Mouse (Mus musculus) thymus, adult 18-20 months (tissue): ENCODE results near the gene Arhgef3.

Source experiments
- DNase-seq, 2 experiments: peaks; one replicate each; pipeline ENCODE4 v3.0.0; 2022; ENCODE audit warnings: mixed read lengths in 2 of 2

Arhgef3 gene

DNA sequence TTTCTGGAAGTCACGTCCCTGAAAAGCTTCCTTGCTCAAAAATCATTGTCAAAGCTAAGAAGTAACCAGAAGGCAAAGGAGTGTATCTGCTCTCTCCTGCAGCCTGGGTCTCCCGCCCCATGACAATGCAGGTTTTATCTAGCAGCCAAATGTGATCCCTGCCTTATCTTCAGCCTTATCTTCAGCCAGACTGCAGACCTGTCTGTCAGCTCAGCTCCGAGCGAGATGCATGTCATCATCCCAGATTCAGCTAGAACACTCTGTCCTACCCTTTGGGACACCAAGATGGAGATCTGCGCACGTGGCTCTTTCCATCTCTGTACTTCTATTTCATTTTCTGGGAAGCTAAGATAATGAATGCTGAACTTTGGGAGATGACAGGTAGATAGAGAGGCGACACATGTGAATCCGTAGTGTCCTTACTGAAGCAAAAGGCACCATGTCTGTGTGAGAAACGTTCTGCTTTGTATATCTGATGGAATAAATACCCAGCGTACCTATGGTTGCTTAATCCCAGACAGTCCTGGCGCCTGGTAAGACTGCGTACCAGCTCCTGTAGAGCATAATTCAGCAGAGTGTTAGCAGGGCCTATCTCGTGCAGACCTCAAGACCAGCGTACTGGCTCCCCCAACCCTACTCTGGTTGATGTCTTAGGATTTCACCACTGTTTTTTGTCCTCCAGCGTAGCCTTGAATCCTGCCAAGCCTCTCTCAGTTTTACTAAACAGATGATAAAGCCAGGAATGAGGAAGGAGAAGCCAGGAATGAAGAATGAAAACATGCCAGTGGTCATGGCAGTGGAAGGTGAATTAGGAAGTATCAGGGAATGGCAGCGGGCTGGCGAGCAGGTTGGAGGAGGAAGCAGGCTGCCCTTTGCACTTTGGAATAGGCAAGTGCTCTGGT is 235.4 kb downstream of the Arhgef3 start:
- DNase-seq: no peak

DNA sequence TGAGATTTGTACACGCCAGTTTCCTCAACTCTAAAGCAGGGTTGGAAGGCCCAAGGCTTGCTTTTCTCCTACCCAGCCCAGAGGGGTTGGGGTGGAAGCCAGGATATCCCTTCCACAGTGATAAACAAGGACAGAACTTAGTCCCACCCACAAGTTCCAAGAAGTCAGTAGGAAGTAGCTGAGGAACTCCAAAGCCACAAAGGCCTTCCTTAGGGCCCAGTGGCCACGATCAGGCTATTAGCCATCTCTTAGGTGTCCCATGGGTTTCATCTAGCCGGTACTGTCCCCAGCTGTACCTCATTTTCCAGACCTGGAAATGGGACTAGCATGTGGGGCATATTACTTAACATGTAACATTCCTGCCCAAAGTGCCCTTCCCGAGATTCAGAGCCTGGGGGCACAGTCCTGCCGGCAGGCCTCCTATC is 236.4 kb downstream of the Arhgef3 start:
- no peak for DNase-seq

DNA sequence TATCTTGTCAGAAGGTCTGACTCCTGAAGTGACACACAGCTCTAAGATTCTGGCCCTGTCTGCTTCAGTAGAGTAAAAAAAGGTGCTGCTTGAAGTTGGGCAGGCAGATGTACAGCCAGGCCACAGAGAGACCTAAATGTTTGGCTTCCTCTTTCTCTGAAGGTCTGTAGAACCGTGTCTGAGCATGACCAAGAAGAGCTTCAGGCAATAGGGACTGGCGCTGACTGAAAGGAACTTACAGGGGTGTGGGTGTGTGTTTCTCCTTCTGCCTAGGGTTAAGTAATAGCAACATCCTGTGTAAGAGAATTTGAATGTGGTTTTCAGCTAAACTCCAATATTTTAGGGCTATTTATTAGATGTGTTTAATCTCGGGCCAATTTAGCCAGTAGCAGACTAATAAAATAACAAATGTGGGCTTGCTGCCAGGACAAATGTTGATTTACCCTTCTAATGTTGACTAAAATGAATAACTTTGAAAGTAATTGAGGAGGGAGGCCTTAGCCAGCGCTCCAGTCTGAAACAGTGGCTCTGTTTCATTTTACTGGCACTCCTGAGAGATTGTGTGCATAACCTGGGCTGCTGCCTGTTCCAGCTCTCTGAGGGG is 236.9 kb downstream of the Arhgef3 start:
- peak in 1 of 2 experiments; percentile 42 for DNase-seq

DNA sequence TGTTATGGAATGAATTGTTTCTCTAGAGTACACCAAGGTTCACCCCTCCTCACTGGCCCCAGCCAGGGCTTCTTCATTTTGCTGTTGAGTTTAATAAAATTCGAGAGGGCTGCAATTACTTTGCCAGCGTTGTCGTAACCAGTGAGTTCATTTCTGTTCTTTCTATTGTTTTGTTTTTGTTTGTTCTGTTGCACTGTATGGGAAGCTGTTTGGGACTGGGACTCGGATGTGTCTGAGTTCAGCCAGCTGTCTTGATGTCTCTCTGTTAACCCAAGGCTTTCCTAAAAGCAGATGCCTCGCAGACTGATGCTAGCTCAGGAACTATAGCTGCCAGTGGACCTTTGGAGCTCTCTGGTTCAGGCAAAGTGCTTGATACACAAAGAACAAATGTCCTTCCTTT is 237.8 kb downstream of the Arhgef3 start:
- no peak for DNase-seq

DNA sequence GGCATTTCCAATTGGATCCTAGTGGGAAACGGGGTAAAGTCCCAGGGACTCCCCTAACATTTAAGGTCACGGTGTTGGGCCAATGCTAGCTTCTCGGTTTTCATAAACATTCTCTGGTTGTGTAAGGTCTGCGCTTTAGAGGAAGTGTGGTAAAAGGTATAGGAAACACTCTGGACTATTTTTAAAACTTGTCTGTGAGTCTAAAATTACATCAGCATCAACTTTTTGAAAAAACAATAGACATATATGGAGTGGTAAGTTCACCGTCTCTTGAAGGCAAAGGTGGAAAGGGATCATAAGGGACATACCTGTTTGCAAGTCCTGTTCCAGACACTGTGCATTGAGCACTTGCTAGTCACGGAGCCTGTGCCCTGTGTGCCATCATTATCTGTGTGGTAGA is 240.5 kb downstream of the Arhgef3 start:
- no peak for DNase-seq

DNA sequence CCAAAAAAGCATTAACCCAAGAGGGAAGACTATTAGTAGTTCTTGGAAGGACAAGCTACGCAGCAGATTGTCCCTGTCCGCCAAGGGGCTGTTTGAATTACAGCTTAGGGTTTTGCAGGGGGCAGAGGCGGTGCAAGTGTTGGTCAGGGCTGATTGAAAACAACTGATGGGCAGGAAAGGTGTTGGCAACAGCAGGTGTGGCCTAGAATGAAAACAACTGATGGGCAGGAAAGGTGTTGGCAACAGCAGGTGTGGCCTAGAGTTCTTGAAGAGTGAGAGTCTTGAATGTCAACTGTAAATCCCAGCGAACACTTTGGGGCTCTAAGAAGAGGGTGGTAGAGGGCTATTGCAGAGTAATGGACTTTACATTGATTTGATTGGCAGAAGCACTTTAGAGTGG is 241.2 kb downstream of the Arhgef3 start:
- DNase-seq: no peak

DNA sequence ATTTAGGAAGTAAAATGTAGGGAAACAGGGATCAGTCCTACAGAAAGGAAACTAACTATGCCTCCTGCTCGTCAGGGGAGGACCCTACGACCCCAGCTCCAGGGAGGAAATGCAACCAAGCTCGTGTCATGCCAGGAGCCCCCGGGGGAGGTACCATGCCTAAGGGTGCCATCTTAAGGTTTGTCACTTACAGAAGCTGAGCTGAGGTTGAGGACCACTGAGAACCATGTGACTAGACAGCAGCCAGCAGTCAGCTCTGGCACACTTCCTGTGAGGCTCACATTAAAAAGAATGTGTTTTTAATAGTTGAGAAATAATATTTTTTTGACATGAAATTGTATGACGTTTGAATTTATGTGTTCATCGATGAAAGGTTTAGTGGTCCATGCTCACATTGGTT is 242.4 kb downstream of the Arhgef3 start:
- no peak for DNase-seq

DNA sequence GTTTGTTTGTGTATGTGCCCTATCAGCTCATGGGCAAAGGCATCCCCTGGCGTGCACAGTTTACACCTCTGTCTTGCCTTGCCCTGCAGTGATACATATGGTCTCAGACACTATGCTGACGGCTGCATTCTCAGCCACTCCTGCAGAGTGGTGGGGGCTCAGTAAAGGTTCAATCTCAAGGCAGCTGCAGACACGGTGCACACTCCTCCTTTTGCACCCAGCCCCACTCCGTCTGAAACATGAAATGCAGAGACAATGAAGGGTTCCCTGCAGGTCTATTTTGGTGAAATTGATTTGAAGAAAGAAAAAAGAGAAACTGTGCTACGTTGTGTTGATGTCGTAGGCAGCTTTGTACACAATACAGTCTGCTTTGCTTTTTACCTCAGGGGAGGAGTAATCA is 243.5 kb downstream of the Arhgef3 start:
- no peak for DNase-seq

DNA sequence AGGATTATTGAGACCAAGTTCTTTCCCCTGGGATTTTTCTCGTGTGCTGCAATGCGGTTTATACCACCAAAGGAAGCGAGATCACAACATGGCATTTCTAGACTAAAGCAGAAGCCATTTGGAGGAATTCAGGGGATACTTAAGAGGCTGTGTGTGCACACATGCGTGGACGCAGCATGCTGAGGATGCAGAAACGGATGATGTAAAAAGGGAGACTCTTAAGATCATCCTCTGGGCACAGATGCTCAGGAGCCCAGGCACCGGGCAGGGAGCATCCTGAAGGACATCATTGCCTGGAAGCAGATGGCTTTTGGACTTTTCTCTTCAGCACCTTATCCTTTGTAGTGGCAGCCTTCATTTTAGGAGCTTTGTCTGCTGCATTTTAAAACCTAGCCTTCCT is 246.2 kb downstream of the Arhgef3 start:
- no peak for DNase-seq

DNA sequence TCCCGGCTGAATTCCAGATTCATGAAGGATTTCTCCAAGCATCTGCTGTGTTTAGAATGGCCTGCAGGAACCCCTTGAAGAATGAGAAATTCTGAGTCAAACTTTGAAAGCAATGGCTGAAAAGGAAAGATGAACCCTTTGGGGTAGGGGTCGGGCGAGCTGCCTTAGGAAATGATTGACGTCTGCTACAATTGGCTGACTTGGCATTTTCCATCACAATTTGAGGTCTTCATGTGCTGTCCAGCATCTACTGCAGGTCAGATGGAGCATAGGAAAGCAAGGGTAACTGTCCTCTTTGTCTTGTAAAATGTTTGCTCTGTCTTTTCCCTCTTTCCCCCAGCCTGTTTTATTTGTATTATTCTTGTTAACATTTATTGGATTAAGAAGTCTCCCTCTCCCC is 246.8 kb downstream of the Arhgef3 start:
- no peak for DNase-seq

DNA sequence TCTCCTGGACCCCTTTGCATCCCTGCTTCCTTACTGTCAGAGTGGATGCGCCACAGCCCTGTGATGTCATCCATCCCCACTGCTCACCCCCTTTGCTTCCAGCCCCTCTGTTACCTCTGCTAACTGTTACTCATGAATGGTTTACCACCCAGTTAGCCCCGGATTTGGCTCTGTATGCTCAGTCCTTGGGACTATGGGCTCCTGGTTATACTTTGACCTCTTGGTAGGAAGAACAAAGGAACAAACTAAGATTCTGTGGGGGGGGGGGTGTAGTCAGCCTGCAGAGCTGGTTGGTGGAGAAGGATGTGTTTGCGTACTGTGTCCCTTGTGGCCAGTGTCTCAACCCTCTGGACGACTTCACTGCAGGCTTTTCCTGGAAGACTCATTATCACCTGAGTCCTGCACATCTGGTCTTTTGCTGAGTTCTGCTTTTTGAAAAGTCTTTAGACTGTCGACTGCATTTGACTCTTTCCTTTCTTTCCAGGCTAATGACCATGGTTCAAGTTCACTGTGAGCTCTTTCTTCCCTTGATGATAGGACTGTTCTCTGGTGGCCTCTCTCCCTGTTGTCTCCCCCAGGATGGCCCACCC is 250.1 kb downstream of the Arhgef3 start:
- DNase-seq: no peak

DNA sequence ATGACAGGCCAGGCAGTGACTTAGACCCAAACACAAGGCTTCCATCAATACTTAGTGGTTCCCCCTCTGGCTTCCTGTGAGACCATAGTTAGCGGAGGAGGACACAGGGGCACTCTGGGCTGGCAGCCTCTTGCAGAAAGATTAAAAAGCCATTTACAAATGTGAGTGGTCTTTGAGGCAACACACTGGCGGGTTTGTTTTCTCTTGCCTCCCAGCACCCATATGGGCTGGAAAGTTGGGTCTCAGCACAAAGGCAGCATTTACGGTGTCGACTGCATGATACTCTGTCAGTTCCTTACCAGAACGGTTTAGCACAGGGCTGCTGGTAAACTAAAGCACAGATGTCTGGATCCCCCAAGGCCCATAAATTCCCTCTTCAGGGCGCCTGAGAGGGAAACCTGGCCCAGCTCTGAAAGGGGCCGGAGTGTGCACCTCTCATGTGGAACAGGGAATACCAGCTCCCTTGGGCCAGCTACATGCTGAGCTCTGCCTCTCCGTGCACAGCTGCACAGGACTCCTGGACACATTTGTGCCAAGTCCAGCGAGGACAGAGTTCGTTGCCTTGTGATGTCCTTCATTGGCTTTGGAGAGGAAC is 252.5 kb downstream of the Arhgef3 start:
- DNase-seq: no peak

DNA sequence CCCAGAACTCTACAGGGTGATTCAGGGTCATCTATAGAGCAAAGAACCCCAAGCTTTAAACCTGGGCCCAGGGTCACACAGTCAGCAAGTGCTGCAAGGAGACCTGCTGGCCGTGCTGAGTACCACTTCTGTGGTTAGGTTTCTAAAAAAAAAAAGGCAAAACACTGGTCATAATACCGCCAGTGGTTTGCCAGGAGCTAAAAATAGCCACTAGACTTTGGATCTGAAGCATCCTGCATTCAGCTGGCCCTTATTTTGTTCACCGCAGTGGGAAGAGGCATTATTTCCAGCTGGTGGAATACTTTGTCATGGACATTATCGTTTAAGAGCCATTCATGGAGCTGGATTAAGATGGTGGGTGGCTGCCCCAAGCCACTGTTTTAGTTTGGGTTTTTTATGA is 253.9 kb downstream of the Arhgef3 start:
- no peak for DNase-seq

DNA sequence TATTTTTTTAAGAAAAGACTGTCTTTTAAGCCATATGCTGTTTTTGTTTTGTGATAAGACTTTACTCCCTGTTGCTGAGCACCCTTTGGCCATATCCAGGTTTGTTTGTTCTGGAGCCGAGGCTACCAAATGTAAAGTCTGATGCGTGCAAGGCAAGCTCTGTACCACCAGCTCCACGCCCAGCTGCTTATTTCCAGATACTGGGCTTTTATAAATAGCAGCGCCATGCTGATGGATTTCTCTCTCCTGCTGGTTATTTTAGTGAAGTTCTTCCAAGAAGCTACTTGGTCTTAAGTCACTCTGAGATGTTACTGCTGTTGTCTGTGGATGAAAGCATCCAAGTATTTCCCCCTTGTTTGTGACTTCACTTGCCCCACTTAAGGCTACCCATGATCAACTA is 254.8 kb downstream of the Arhgef3 start:
- DNase-seq: no peak

DNA sequence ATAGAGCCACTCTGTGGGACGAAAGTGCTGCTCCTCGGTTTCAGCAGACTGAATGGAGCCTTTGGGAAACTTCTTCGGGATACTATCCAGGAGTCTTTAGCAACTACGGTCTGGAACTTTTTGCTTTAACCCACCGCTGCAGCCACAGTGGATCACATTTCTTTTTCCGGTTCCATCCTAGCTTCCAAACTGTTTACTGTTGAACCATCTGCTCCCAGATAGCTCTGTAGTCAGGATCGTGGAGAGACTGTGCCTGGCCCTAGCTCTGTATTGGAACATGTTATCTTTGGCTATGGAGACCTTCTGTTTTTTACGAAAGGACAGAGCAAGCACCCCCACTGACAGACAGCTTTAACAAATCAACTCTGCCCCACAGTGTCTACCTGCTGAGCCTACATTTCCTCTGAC is 257.0 kb downstream of the Arhgef3 start:
- DNase-seq: no peak

DNA sequence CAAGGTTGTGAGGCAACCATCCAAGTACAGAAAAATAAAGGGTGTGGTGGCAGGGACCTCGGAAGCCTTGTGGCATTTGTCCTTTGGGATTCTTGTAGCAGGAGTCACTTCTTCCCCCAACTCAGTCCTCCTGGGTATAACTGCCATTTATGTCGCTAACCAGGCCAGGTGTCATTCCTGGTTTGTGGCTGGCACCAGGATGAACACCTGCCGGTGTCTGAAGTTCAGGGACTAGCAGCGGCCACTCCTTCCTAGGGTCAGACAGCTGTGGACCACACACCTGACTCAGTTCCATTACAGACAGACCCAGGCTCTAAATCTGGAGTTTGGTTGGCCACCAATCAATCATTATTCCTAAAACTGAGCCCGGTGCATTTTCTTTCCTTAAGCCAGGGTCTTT is 258.8 kb downstream of the Arhgef3 start:
- DNase-seq: no peak

DNA sequence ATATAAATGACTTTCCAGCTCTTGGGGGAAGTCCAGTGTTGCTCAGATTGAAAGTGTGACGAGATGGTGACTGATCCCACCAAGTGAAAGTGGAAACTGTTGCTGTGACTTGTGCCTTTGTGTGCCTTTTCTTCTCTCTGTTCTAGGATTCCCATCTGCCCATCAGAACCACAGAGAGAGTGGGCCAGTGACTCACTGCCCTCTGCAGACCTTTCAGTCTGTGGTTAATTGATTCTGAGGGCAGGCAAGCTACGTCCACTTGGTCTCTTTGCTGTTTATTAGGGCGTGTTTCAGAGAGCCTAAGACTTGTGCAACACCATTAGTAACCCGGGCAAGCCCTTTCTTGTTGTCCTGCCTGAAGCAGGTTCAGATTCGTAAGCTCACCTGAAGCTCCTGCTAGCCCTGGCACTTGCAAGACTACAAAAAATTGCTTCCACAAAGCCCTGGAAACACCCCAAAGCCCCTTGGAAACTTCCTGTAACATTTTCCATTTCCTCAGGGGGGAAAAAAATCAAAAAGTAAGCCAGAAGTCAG is 261.5 kb downstream of the Arhgef3 start:
- no peak for DNase-seq

DNA sequence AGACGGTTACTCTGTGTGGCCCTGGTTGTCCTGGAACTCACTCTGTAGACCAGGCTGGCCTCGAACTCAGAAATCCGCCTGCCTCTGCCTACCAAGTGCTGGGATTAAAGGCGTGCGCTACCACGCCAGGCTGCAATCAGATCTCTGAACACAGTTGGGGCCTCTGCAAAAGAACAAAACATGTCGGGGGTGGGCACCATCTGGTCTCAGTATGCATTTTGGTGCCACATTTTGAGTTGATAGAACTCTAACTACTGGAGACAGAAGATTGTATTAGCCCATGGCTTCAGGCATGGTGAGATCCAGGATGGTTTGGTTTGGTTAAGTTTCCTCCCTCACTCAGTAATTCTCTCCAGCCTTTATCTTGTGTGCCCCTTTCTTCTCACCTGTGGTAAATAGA is 264.0 kb downstream of the Arhgef3 start:
- no peak for DNase-seq

DNA sequence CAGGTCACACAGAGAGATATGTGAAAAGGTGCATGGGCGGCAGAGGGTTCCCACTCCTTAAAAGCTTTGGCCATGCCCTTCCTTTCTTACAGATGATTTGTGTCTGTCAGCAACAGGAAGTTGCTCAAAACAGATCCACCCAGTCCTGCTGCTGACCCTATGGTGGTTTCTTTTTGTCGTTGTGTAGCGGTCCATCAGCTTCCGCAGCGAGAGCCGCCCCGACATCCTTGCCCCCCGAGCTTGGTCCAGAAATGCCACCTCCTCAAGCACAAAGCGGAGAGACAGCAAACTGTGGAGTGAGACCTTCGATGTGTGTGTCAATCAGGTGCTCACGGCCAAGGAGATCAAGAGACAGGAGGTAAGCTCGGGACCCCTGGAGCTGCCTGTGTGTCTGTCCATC is 264.7 kb downstream of the Arhgef3 start:
- DNase-seq: no peak

DNA sequence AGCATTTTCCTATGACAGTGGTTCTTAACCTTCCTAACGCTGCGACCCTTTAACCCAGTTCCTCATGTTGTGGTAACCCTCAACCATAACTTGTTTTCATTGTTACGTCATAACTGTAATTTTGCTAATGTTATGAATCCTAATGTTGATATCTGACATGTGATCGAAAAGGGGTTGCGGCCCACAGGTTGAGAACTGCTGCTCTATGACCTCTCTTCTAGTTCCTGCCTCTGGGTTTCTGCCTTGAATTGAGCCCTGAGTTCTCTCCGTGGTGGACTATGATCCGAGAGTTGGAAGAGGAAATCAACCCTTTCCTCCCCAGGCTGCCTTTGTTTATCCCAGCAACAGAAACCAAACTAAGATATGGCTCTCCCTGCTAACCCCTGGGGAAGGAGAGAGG is 266.8 kb downstream of the Arhgef3 start:
- no peak for DNase-seq

DNA sequence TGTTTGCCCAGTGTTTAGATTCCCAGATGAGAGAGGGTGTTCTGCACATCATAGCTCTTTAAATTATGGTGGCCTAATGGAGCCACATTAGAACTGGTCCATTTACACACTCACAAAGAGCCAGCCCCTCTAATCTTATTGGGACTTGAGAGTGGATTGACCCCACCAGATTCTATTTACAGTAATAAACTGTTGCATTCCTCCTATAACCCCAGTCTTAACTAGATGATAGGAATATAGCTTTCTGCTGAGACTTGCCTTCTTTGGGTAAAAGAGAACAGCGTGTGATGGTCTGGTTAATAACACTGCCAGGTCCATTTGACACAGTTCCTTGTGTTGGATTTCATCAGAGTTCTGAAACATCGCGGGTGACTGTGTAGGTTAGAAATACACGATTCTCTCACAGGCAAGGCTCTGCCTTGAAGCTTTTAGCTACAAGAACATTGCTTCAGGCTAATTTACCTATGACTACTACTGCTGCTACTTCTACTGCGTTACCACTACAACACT is 268.7 kb downstream of the Arhgef3 start:
- DNase-seq: no peak

DNA sequence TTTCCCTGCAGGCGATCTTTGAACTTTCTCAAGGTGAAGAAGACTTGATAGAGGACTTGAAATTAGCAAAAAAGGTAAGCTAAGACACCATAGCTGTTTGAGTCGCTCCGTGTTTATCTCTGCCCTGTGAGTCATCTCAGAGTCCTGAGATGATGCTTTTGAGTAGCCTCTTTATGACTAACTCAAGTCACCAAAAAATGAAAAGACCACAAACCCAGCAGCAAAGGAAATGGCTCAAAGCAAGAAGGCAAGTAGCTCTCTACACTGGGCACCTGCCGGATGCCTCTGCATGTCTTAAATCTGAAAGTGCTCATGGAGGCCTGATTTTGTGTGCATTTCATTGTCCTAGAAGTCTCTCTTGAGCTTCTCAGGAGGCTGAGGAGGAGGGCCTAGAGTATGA is 269.4 kb downstream of the Arhgef3 start:
- DNase-seq: no peak

DNA sequence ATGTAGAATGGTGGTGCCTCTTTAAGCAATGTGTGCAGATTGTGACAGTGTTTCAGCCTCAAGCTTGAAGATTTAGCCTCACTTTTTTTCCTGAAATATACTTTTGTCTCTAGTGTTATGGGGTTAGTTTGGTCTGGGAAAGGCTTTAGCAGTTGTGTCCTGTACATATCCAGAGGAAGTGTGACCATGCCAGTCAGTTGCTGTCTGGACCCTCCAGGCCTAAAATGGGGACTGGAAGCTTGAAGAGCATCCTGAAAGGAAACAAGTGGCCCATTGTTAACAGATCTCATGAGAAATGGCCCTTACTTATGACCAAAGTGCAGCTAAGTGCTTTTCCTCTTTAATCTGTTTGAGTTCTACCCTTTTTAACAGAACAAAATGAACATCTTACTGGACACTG is 273.9 kb downstream of the Arhgef3 start:
- no peak for DNase-seq
